Mouse (Mus musculus): ENCODE data around the gene Frs3.
"Not testable (repeated sequence)": the region's sequence is repeated elsewhere in the genome, so short reads cannot be mapped to it uniquely, and the experiment has no call there.

The Frs3 gene

DNA sequence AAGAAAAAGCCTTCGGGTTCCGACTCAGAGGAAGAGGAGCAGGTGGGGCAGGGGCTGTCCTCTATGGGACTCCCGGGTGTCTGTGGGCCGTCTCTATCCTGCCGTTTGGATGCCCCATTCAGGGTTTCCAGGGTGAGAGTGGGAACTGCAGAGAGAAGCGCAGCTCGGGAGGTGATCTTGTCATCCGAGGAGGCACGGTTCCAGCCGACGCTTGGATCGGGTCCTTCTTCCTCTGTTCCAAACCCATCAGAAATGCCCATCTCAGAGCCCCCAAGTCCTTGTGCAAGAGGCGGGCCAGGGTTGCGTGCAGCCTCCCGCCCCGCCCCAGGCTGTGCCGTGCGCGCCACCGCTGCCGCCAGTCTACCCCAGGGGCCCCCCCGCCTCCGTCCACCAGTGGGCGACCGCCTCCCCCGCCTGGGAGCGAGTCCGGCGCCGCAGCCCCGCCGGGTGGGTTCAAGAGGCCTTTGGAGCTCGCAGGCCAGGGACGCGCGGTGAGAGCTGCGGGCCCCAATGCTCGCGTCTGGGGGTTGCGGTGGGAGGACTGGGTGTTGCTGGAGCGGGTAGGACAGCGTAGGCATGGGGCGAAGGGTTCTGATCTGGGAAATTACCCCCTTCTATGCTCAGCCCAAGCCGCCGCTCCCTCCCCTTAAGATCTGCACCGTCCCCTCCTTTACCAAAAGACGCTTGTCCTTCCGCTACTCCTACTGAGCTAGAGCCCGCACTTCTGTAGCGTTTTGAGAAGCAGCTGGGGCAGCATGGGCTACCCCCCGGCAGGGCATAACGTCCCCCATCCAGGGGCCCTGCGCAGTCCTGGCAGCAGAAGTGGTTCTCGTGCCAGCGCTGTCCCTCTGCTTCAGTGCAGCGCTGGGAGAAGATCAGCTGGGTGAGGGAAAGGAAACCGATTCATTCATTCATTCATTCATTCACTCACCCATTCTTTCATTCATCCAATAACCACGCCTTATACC is at the start of gene Frs3:
Gene Frs3, plus strand, starts transcription at position 423 of the 968 bp plus-strand sequence.
- DNase-seq (ENCODE audit: low spot score), result peak; percentile 57

DNA sequence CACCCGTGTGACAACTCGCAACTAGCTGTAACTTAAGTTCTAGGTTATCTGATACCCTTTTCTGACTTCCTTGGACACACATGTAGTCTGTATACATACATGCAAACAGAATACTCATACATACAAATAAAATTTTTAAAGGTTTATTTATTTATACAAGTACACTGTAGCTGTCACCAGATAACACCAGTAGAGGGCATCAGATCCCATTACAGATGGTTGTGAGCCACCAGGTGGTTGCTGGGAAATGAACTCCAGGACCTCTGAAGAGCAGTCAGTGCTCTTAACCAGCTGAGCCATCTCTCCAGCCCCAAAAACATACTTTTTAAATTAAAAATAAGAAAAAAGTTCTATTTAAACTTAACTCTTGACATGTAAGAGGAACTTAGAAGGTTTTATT is 45.8 kb upstream of the Frs3 start:
- DNase-seq (ENCODE audit: low spot score), result no peak

DNA sequence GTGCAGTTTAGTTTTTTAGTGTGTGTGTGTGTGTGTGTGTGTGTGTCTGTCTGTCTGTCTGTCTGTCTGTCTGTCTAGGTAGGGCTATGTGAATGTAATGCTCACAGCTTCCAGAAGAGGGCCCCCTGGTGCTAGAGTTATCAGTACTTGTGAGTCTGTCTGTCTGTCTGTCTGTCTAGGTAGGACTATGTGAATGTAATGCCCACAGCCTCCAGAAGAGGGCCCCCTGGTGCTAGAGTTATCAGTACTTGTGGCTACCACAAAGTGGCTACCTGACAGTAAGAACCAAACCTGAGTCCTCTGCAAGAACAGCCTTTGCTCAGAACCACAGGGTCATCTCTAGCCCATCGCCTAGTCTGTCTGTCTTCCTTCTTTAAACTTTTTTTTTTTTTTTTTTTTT is 42.1 kb upstream of the Frs3 start:
- no peak for DNase-seq (ENCODE audit: low spot score)

DNA sequence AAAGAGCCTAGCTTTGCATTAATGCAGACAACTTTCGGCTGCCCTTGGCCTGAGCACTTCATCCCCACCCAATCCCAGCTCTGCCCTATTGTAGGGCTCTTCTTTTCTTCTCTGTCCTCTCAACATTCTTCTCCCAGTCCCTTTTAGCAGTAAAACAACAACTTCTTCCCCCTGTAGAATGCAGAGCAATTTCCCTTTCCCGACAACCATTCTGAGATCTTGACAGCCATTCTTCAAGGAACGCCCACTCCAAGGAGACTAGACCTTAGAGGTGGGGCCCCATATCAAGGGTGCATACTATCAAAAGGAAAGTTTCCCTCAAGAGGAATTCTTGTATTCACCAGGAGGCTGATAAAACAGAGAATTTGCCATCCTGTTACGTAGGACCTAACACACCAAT is 39.9 kb upstream of the Frs3 start:
- DNase-seq (ENCODE audit: low spot score), result no peak

DNA sequence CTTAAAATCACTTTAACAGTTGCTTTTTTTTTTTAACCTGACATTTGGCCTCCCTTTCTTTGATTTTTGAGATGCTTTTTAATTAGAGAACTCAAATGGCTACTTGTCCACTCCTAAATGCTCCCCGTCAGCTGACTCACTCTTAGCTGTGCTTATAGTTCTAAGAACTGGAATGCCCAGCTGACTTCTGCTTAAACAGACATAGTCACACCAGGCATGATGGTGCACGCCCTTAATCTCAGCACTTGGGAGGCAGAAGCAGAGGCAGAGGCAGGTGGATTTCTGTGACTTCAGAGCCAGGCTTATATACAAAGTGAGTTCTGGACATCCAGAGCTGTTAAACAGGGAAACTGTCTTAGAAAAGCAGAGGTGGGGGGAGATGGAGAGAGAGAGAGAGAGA is 36.9 kb upstream of the Frs3 start:
- DNase-seq (ENCODE audit: low spot score), result no peak

DNA sequence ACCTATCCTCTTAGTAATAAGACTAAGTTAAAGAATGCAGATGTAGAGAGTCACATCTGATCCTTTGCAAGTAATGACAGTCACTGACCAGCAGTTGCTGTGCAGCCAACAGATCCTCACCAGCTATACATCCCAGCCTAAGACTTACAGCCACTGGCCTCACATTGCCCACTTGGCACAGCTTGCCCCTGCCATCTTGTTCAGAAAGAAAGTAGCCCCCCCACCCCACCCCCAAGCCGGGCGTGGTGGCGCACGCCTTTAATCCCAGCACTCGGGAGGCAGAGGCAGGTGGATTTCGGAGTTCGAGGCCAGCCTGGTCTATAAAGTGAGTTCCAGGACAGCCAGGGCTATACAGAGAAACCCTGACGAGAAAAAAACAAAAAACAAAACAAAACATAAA is 34.5 kb upstream of the Frs3 start:
- DNase-seq (ENCODE audit: low spot score), result not testable (repeated sequence)

DNA sequence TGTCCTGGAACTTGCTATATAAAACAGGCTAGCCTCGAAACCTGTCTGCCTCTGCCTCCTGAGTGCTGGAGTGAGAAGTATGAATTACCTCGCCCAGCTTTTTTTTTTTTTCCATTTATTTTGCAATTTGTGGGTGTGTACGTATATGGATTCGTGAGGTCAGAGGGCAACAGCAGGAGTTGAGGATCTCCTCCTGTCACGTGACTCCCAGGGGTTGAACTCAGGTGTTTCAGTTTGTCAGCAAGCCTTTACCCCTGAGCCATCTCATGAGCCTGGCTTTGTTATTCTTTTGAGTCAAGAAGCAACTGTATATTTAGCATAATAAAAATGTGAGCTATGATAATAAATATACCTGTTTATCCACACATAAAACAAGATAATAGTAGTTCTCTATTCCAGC is 33.1 kb upstream of the Frs3 start:
- DNase-seq (ENCODE audit: low spot score), result no peak

DNA sequence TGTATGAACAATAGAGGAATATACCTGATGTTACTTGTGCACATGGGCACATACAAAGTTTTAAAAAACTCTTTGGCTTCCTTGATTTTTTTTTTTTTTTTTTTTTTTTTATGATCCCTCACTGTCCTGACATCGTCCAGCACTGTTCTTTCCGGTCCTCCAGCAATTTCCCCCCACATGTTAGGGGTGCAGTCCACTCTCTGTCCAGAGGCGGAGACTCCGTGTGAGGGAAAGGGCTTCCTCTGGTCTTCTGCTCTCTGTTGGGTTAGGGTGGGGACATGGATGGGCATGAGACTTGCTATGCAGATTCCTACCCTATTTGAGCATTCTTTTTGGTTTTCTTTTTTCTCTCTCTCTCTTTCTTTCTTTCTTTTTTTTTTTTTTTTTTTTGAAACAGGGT is 30.9 kb upstream of the Frs3 start:
- DNase-seq (ENCODE audit: low spot score), result no peak

DNA sequence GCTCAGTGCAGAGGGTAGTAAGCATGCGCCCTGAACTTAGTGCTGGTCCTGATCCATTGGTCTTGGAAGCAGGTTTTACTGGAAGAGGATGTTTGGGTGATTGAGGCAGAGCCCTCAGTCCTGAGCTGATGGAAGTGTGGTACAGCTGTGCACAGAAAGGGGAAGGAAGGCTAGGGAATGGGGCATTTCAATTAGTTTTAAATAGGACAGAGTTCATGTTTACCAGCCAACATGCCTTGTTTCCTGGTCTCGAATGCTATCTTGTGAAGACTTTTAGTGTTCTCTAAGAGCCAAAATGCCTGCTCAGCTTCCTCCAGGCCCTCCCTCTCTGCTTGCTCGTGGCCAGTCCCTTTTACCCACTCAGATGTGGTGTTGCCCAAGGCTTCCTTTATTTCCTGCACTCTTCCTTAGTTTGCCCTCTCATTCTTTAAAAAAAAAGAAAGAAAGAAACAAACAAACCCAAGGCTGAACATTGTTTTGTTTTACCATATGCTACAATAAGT is 30.0 kb upstream of the Frs3 start:
- no peak for DNase-seq (ENCODE audit: low spot score)

DNA sequence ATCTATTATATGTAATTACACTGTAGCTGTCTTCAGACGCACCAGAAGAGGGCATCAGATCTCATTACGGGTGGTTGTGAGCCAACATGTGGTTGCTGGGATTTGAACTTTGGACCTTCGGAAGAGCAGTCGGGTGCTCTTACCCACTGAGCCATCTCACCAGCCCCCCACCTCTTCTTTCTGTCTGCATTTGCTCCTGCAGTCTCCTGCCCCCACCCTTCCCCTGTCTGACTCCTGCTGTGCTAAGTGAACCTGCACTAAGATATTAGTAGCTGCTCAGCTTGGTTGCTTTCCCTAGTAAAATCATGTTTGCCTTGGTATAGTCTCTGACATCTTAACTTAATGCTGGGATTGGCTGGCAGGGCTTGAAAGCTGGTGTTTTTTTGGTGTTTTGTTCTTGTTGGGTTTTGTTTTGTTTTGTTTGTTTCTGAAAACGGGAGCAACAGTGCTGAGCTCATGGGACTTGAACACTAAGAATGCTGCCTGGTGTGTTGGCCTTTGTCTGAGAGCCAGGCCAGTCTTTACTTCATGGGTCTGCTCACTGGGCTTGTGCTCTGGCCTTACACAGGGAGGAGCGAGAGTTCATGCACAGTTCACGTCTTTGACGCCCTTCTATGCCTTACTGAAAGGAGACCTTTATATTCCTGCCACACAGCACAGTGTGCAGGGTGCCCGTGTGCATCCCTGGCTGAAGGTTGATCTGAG is 25.7 kb upstream of the Frs3 start:
- no peak for DNase-seq (ENCODE audit: low spot score)

DNA sequence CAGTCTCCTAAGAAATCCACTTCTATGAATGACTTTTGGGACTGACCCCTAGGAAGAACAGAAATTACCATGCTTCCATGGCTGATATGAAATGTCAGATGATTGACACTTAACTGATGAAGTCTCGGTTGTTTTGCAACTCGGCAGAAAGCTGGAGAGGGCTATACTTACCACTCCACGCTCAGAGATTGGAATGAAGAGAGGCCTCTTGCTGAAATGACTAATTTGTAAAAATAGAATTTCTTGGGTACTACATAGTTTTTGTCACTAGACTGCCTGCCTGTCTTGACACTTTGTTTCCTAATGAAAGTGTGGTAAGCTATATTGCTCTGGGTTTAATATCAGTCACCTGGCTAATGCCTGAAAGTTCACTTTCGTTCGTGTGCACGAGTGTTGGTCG is 24.4 kb upstream of the Frs3 start:
- no peak for DNase-seq (ENCODE audit: low spot score)

DNA sequence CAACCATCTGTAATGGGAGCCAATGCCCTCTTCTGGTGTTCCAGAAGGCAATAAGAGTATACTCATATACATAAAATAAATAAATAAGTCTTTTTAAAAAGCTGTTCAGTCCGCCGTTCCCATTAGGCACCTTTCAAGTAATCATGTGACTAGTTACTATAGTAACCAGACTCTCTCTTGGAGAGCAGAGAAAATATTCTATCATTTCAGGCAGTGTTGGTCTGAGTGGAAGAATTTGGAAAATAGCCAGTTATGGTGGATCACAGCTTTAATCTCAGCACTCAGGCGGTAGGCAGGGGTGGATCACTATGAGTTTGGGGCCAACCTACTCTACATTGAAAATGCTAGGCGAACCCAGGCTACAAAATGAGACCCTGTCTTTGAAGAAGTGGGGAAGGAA is 19.7 kb upstream of the Frs3 start:
- no peak for DNase-seq (ENCODE audit: low spot score)

DNA sequence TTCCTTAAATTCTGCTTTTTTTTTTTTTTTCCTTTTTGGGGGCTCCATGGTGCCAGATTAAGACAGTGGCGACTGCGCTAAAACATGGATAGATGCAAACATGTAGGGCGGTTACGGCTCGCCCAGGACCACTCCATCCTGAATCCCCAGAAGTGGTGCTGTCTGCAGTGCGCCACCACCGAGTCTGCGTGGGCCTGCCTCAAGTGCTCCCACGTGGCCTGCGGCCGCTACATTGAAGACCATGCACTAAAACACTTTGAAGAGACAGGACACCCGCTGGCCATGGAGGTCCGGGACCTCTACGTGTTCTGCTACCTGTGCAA is 16.9 kb upstream of the Frs3 start:
- no peak for DNase-seq (ENCODE audit: low spot score)

DNA sequence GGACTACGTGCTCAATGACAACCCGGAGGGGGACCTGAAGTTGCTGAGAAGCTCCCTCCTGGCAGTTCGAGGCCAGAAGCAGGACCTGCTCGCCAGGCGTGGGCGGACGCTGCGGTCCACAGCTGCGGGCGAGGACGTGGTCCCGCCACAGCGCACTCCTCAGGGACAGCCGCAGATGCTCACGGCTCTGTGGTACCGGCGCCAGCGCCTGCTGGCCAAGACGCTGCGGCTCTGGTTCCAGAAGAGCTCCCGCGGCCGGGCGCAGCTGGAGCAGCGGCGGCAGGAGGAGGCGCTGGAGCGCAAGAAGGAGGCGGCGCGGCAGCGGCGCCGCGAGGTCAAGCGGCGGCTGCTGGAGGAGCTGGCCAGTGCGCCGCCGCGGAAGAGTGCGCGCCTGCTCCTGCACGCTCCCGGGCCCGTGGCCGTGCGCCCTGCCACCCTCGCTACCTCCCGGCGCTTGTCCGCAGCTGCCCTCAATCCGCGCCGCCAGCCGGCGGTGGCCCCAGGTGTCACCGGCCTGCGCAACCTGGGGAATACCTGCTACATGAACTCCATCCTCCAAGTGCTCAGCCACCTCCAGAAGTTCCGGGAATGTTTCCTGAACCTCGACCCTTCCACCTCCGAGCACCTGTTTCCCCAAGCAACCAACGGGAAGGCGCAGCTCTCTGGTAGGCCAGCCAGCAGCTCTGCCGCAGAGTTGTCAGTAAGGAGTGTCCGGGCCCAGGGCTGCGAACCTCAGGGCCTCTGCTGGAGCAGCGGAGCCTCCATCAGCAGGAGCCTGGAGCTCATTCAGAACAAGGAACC is 16.3 kb upstream of the Frs3 start:
- peak; percentile 66 for DNase-seq (ENCODE audit: low spot score)

DNA sequence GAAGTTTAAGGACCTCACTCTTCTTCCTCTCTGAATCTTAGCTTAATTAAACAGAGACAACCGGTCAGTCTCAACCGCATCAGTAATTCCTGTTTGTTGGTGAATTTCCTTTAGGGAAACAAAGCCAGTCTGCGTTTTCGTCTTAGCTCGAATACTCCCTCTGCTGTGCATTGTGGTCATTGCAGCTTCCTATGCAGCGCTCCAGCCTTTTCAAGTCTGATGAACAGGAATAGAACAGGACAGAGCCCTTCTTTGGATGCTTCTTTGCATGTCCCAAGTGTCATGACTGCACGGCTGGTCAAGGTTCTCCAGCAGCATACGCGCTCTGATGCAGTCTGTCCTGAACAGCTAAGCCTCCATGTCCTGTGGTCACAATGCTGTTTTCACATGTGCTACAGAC is 12.2 kb upstream of the Frs3 start:
- no peak for DNase-seq (ENCODE audit: low spot score)

DNA sequence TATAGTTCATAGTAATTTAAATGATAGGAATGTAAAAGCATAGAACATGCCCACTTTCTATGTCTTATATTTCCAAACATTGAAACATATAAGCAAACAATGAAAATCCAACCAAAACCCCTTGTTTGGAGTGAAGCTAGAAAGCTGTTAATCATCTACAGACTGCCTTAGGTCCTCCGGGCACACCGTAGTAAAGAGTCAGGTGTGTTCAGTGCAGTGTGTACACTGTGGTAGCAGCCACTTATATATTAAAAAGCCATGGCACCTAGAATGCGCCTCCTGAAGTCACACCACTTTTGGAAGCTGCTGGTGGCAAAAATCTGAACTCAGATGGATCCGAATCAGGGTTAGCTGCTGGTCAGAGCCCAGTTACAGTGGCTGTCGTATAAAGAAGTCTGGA is 10.6 kb upstream of the Frs3 start:
- no peak for DNase-seq (ENCODE audit: low spot score)

DNA sequence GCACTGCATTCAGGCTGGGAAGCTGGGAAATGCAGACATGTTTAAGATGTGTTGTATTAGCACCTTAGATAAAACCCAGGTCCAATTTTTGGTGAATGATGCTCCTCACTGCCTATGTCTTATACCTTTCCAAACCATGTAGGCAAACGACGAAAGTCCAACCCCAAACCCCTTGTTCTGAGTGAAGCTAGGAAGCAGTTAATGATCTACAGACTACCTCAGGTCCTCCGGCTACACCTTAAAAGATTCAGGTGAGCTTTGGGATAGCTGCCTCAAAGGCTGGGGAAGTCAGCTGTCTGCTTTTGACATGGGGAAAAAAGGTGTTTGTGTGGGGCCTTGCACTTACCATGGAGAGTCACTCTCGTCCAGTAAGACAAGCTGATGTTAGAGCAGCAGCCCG is 10.1 kb upstream of the Frs3 start:
- no peak for DNase-seq (ENCODE audit: low spot score)

DNA sequence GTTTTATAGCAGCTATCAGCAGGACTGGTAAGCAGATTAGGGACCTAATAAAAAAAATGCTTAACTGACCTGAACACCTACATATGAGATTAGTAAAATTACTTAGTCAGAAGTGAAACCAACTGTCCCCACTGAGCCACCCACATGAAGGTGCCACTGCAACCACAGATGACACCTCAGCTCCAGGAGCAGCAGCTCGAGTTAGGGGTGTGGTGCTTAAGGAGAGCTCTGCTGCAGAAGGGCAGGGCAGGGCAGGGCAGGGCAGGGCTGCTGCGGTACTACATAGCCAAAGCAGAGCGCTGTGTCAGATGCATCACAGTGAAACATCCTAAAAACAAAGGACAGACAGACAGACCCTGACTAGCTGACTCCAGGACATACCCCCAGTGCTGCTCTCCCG is 6.0 kb upstream of the Frs3 start:
- no peak for DNase-seq (ENCODE audit: low spot score)

DNA sequence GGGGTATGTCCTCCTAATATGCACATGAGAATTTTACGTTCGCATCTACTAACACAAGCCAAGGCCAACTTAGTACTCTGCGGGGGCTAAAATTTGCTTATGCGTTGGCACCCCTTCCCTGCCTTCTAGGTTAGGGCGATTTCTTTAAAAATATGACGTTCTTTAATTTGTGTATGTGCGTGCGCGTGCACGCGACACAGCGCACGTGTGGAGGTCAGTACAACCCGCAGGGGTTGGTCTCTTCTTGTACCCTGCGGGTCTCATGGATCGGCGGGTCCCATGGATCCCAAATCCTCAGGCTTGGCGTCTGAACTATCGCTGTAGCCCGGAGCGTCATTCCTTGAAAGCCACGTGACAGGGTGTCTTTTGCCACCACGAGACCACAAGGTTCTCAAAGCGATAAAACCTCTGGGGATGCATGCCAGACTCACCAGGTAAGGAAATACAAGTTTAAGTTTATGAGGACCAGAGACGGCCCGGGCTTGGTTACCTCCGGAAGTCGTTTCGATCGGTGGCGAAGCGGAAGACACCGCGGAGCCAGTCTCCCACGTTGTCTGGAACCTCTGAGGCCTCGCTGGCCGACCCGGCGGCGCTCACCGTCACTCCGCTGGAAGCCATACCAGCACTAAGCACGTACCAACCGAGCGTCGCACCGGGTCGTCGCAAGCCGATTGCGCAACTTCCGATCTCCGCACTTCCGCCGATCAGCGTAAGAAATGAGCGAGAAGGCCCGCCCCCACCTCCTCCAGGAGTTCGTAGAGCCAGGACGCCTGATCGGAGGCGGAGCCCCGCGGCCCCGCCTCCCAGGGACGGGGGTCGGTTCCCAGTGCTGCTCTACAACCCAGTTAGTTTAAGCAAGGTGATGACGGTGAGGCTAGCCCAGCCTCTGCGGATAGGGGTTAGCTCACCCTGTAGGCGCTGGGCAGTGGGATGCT is 1.2 kb upstream of the Frs3 start:
- DNase-seq (ENCODE audit: low spot score), result peak; percentile 92

DNA sequence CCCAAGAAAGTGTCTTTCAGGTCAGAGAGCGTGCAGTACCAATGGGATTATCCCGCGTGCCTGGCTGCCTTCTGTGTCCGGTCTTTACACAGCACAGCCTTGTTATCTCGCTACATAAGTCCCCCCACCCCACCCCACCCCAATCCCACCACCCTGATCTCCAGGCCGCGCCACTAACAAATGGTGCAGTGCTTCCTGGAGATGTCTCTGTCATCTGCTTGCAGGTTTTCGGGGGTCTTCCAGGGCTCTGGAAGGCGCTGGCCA is 554 bp upstream of the Frs3 start, which contains the start of gene Tomm6:
Gene Tomm6, minus strand, starts transcription at position 43 of the 264 bp plus-strand sequence.
- no peak for DNase-seq (ENCODE audit: low spot score)

DNA sequence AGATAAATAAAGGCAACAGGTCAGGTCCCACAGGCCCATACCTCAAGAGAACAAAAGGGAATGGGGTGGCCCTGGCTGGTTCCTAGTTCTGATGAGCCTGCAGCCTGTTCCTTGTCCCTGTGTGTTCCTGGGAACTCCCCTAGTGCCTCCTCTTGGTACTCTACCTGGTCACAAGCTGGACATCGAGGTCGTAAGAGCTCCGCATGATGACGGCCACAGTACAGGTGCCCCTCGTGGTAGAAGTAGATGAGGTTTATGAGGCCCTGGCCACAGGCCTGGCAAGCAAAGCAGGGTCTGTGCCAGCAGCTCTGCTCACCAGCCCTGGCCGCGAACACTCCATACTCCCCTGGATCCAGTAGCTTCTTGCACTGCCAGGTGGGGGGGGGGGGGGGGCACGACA is 1.1 kb downstream of the Frs3 start:
- no peak for DNase-seq (ENCODE audit: low spot score)

DNA sequence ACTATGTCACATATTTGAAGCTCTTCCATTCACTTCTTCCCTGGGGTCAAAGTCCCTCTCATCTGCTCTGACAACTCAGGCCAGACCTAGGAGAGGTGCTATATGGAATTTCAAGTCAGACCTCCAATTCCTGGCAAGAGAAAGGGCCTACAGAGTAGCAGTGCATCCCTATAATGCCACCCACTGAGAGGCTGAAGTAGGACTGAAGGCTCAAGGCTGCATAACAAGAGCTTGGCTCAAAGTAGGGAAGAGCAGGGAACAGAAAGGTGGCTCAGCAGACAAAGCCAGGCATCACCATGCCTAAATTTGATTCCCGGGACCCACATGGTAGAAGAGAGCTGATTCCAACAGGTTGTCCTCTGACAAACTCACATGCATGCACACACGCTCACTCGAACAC is 2.8 kb downstream of the Frs3 start:
- DNase-seq (ENCODE audit: low spot score), result no peak

Measured in ovary, adult 18-20 months (tissue).